ENCODE assay signal across 13 mouse cellular contexts in the genomic region with DNA sequence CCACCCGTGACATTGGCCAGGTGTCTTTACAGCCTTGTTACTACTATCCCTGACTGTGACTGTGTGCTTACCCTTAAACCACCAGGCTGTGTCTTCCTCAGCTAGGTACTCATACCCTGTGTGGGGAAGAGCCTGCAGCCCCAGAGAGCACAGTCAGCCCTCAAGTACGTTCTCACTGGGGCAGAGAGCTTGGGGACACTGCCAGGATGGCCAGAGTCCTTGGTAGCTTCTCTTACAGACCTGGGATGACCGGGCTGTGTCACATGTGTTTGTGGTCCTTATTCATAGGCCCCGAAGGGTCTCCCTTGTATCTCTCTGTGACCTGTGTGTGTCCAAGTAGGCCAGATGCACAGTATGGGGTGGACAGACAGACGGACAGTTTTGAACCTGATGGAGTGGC. TPM values are rescaled to one million over a fixed set of nuclear protein-coding genes. Genes with fewer than 3 reads are reported as not detected.
A peak's percentile ranks its signal among the peaks of the same experiment; 100 is the strongest.
DNase-seq lines count a peak whose midpoint lies in the region; ATAC-seq and TF ChIP-seq lines count a peak whose summit lies in the region.
"Had no signal": no experiment of that assay in that cellular context is flagged by ENCODE, and none has a peak within 500 bp of the region (broad histone marks: within the 10 kb centered on the region; RNA-seq: fewer than 3 reads in every experiment).

No protein-coding gene starts in this region.

- 66% methylated on average over 5 of the region's 5 CpGs for WGBS in kidney, postnatal 0 days
- WGBS in embryonic facial prominence, embryonic 11.5 days = 80% methylated on average over 5 of the region's 5 CpGs
- 80% methylated on average over 5 of the region's 5 CpGs for WGBS in limb, embryonic 12.5 days

- intact Hi-C loops in gastrocnemius, adult 2 months (cut with DNase I) = loop anchor here (10.0 kb wide), 1 partner anchor 46 kb away; no protein-coding TSS in a partner anchor

- peak overlapping the region; percentile 5; the same call in 1 of the 2 replicates for H3K4me3 ChIP-seq in gastrocnemius, adult 2 months
- H3K4me3 ChIP-seq in kidney, postnatal 0 days (replicated peaks; ENCODE audit: low read depth, low read length) = no peak overlapping the region
- no peak overlapping the region for H3K4me3 ChIP-seq in embryonic facial prominence, embryonic 11.5 days (ENCODE audit: low read depth, low read length)
- H3K4me3 ChIP-seq in limb, embryonic 12.5 days (replicated peaks) = no peak overlapping the region
- H3K4me3 ChIP-seq: midbrain, embryonic 12.5 days had no signal

- TF ChIP-seq CTCF in gastrocnemius, adult 2 months (IDR thresholded peaks at IDR 0.05) = no peak
- TF ChIP-seq CTCF in kidney, postnatal 0 days (IDR thresholded peaks at IDR 0.05; ENCODE audit: low read depth) = no peak

- no peak overlapping the region for H3K4me2 ChIP-seq in kidney, postnatal 0 days (ENCODE audit: low read length)
- H3K4me2 ChIP-seq in embryonic facial prominence, embryonic 11.5 days (ENCODE audit: low read depth, low read length) = no peak overlapping the region
- H3K4me2 ChIP-seq in limb, embryonic 12.5 days = peak overlapping the region; percentile 26; the same call in 1 of the 2 replicates
- H3K4me2 ChIP-seq: midbrain, embryonic 12.5 days had no signal

- H3K9ac ChIP-seq in kidney, postnatal 0 days (ENCODE audit: low read depth, low read length) = no peak overlapping the region
- H3K9ac ChIP-seq in embryonic facial prominence, embryonic 11.5 days (replicated peaks; ENCODE audit: low read length) = peak overlapping the region; percentile 23
- no peak overlapping the region for H3K9ac ChIP-seq in limb, embryonic 12.5 days (replicated peaks)
- H3K9ac ChIP-seq: midbrain, embryonic 12.5 days had no signal

- no peaks in the 10 kb centered on the region for H3K36me3 ChIP-seq in kidney, postnatal 0 days (ENCODE audit: insufficient read depth, low read length)
- H3K36me3 ChIP-seq in embryonic facial prominence, embryonic 11.5 days (replicated peaks; ENCODE audit: control insufficient read depth, insufficient read depth, low read depth, low read length) = no peaks in the 10 kb centered on the region
- no peaks in the 10 kb centered on the region for H3K36me3 ChIP-seq in limb, embryonic 12.5 days
- H3K36me3 ChIP-seq: midbrain, embryonic 12.5 days had no signal

- H3K27ac ChIP-seq in gastrocnemius, adult 2 months = peak overlapping the region; percentile 89
- peak overlapping the region; percentile 32; the same call in 1 of the 2 replicates for H3K27ac ChIP-seq in kidney, postnatal 0 days
- peak overlapping the region; percentile 5; the same call in 1 of the 2 replicates for H3K27ac ChIP-seq in embryonic facial prominence, embryonic 11.5 days (replicated peaks; ENCODE audit: low read depth, low read length)
- H3K27ac ChIP-seq in limb, embryonic 12.5 days = peak overlapping the region; percentile 83

- no peaks in the 10 kb centered on the region for H3K9me3 ChIP-seq in kidney, postnatal 0 days (replicated peaks; ENCODE audit: low read length)
- no peaks in the 10 kb centered on the region for H3K9me3 ChIP-seq in embryonic facial prominence, embryonic 11.5 days (replicated peaks; ENCODE audit: control insufficient read depth, low read length)
- no peaks in the 10 kb centered on the region for H3K9me3 ChIP-seq in limb, embryonic 12.5 days
- H3K9me3 ChIP-seq: midbrain, embryonic 12.5 days had no signal

- peaks cover 36% of the 10 kb centered on the region for H3K4me1 ChIP-seq in kidney, postnatal 0 days (replicated peaks; ENCODE audit: insufficient read depth, low read length)
- H3K4me1 ChIP-seq in embryonic facial prominence, embryonic 11.5 days (ENCODE audit: control insufficient read depth, insufficient read depth, low read length) = peaks cover 22% of the 10 kb centered on the region
- H3K4me1 ChIP-seq in limb, embryonic 12.5 days (replicated peaks) = peaks cover 96% of the 10 kb centered on the region

- peak; percentile 78 for DNase-seq in gastrocnemius, adult 2 months
- no peak for DNase-seq in gastrocnemius, postnatal 4 days (ENCODE audit: low spot score in 2 of 2)
- no peak for DNase-seq in kidney, postnatal 0 days (ENCODE audit: low spot score)
- no peak for DNase-seq in kidney, postnatal 14 days
- DNase-seq in embryonic facial prominence, embryonic 11.5 days (ENCODE audit: low spot score) = no peak
- DNase-seq in embryo, embryonic 10.5 days (ENCODE audit: low spot score) = no peak
- DNase-seq in thymus, postnatal 4 days = no peak
- DNase-seq: lung, postnatal 10 days; right cerebral cortex, postnatal 25 days; thymus, postnatal 36 days had no signal

- H3K27me3 ChIP-seq in kidney, postnatal 0 days (ENCODE audit: insufficient read depth, low read length) = 0 out of 2 replicates have a peak, but pooled peaks cover 4% of the 10 kb centered on the region
- H3K27me3 ChIP-seq in embryonic facial prominence, embryonic 11.5 days (ENCODE audit: control insufficient read depth, insufficient read depth, low read length) = no peaks in the 10 kb centered on the region
- H3K27me3 ChIP-seq in limb, embryonic 12.5 days = no peaks in the 10 kb centered on the region

- ATAC-seq in kidney, postnatal 0 days (replicated peaks; ENCODE audit: low FRiP score, low read depth) = no peak
- ATAC-seq in embryonic facial prominence, embryonic 11.5 days (replicated peaks; ENCODE audit: insufficient number of reproducible peaks, low FRiP score, low TSS enrichment, low read depth) = no peak
- no peak for ATAC-seq in limb, embryonic 12.5 days (ENCODE audit: insufficient number of reproducible peaks, insufficient read depth, low FRiP score, low TSS enrichment, low read depth)
- ATAC-seq: inflammation-experienced regulatory T-cells, adult 6 months had no signal

RNA-seq across cellular contexts. Expression of a gene that starts 32.4 kb away (rescaled TPM):
- total RNA-seq in gastrocnemius, adult 2 months (2021) = 10 to 100 TPM; 26.5 to 37.3 TPM
- total RNA-seq in gastrocnemius, postnatal 4 days (2021) = 10 to 100 TPM; 45.9 to 48.7 TPM
- polyA plus RNA-seq in kidney, postnatal 0 days (2015; fragmentation: Nextera tagmentation; extraction: Ambion mirVana) = 5.9 and 8.4 TPM in 2 replicates
- polyA plus RNA-seq in embryonic facial prominence, embryonic 11.5 days (2014; fragmentation: Nextera tagmentation; extraction: Ambion mirVana) = 7.5 and 8.1 TPM in 2 replicates
- polyA plus RNA-seq in limb, embryonic 12.5 days (2016; fragmentation: Nextera tagmentation; extraction: Ambion mirVana) = 7.6 and 9.1 TPM in 2 replicates

Comparison
In these comparisons a context has a peak if more than half of its experiments do, and no peak if none do; other contexts are left out.
1. H3K27ac ChIP-seq: peak in every context shown above with its lines; median percentile 89 in gastrocnemius, adult 2 months; 83 in limb, embryonic 12.5 days; 32 in kidney, postnatal 0 days; 5 in embryonic facial prominence, embryonic 11.5 days.